18 mouse cellular contexts compared by ENCODE assay signal in genomic region chr1:95644292-95644691, GRCm38 (mm10).
"Had no signal": no experiment of that assay in that cellular context is flagged by ENCODE, and none has a peak within 500 bp of the region (broad histone marks: within the 10 kb centered on the region; RNA-seq: fewer than 3 reads in every experiment).

No protein-coding gene starts in this region.

- H3K36me3 ChIP-seq: liver, embryonic 15.5 days; midbrain, embryonic 10.5 days; midbrain, embryonic 12.5 days; neural tube, embryonic 13.5 days; neural tube, embryonic 15.5 days had no signal

- ATAC-seq: liver, postnatal 0 days; midbrain, embryonic 16.5 days had no signal

- DNase-seq: liver, postnatal 0 days; lung, embryonic 14.5 days; lung, postnatal 14 days; lung, postnatal 36 days; midbrain, embryonic 14.5 days; right cerebral cortex, postnatal 14 days; right cerebral cortex, postnatal 4 days; spleen, adult 18-20 months; thymus, adult 18-20 months; thymus, postnatal 14 days; thymus, postnatal 36 days had no signal

- H3K4me1 ChIP-seq: liver, embryonic 15.5 days; midbrain, embryonic 10.5 days; midbrain, embryonic 12.5 days; neural tube, embryonic 15.5 days had no signal

- H3K27me3 ChIP-seq: liver, embryonic 15.5 days; midbrain, embryonic 12.5 days; neural tube, embryonic 13.5 days; neural tube, embryonic 15.5 days had no signal

- H3K4me2 ChIP-seq: liver, embryonic 15.5 days; lung, embryonic 14.5 days; midbrain, embryonic 12.5 days; neural tube, embryonic 13.5 days; neural tube, embryonic 15.5 days had no signal

- H3K9me3 ChIP-seq: liver, embryonic 15.5 days; midbrain, embryonic 10.5 days; midbrain, embryonic 12.5 days; neural tube, embryonic 13.5 days; neural tube, embryonic 15.5 days had no signal

- H3K9ac ChIP-seq: liver, embryonic 15.5 days; liver, postnatal 0 days; lung, embryonic 14.5 days; midbrain, embryonic 12.5 days; neural tube, embryonic 13.5 days; neural tube, embryonic 15.5 days had no signal

- H3K27ac ChIP-seq: liver, embryonic 15.5 days; midbrain, embryonic 10.5 days; midbrain, embryonic 12.5 days; neural tube, embryonic 13.5 days; neural tube, embryonic 15.5 days had no signal

- H3K4me3 ChIP-seq: liver, embryonic 15.5 days; midbrain, embryonic 10.5 days; midbrain, embryonic 12.5 days; myocyte; neural tube, embryonic 13.5 days; neural tube, embryonic 15.5 days had no signal
